Mouse (Mus musculus) lung, adult 2 months (tissue): ENCODE results near the gene Tmem52.

Source experiments
- CTCF ChIP-seq: fragments of 200-500 bp; IDR thresholded peaks from 2 replicates; pipeline ENCODE4 v1.5.1; 2011; ENCODE audit warnings: mild to moderate bottlenecking, low read length, control low read depth; ENCODE audit not compliant: insufficient read depth
- POLR2A ChIP-seq: fragments of 200-500 bp; IDR thresholded peaks from 2 replicates; pipeline ENCODE4 v1.6.1; 2011; ENCODE audit warnings: low read depth, mild to moderate bottlenecking, control low read depth, low read length, borderline replicate concordance; ENCODE audit errors: extremely low read depth

GRCm38 (mm10) chr4:155463050-155463449 is 5.9 kb upstream of the Tmem52 start:
- no peak for TF ChIP-seq POLR2A
- TF ChIP-seq CTCF = no peak
